Mouse (Mus musculus) retina, adult 2 months (tissue): ENCODE measurements around the gene Nr6a1.
A peak's percentile ranks its signal among the peaks of the same experiment; 100 is the strongest.

Experiments used
- DNase-seq: peaks from one replicate; pipeline ENCODE4 v3.0.0-alpha.2; 2012; ENCODE audit warnings: low read depth, low spot score

The Nr6a1 gene

GRCm38 (mm10) chr2:38783364-38783763 is 144.1 kb downstream of the Nr6a1 start:
- no peak for DNase-seq

- no peak for DNase-seq
Measured at GRCm38 (mm10) chr2:38782731-38783130, 144.8 kb downstream of the Nr6a1 start.

GRCm38 (mm10) chr2:38781945-38782720 is 145.4 kb downstream of the Nr6a1 start:
- DNase-seq = no peak

GRCm38 (mm10) chr2:38779939-38780338 is 147.5 kb downstream of the Nr6a1 start:
- DNase-seq = no peak

GRCm38 (mm10) chr2:38777326-38777725 is 150.2 kb downstream of the Nr6a1 start:
- DNase-seq = no peak

GRCm38 (mm10) chr2:38774936-38775335 is 152.6 kb downstream of the Nr6a1 start:
- no peak for DNase-seq

- no peak for DNase-seq
Measured at GRCm38 (mm10) chr2:38771478-38771797, 156.1 kb downstream of the Nr6a1 start.

GRCm38 (mm10) chr2:38770772-38771477 is 156.6 kb downstream of the Nr6a1 start:
- DNase-seq = no peak

GRCm38 (mm10) chr2:38767177-38767931 is 160.1 kb downstream of the Nr6a1 start:
- no peak for DNase-seq

- DNase-seq = no peak
Measured at GRCm38 (mm10) chr2:38739847-38740246, 187.6 kb downstream of the Nr6a1 start.

GRCm38 (mm10) chr2:38739410-38739809 is 188.1 kb downstream of the Nr6a1 start:
- DNase-seq = peak; percentile 36

GRCm38 (mm10) chr2:38738601-38739301 is 188.7 kb downstream of the Nr6a1 start:
- DNase-seq = no peak

GRCm38 (mm10) chr2:38735740-38736139 is 191.7 kb downstream of the Nr6a1 start:
- DNase-seq = no peak

- no peak for DNase-seq
Measured at GRCm38 (mm10) chr2:38734721-38735120, 192.8 kb downstream of the Nr6a1 start.

GRCm38 (mm10) chr2:38730331-38730827 is 197.1 kb downstream of the Nr6a1 start:
- no peak for DNase-seq

GRCm38 (mm10) chr2:38725427-38725826 is 202.1 kb downstream of the Nr6a1 start:
- DNase-seq = no peak

- DNase-seq = no peak
Measured at GRCm38 (mm10) chr2:38723378-38723777, 204.1 kb downstream of the Nr6a1 start.

GRCm38 (mm10) chr2:38722076-38722475 is 205.4 kb downstream of the Nr6a1 start:
- no peak for DNase-seq

GRCm38 (mm10) chr2:38720661-38721060 is 206.8 kb downstream of the Nr6a1 start:
- no peak for DNase-seq

- no peak for DNase-seq
Measured at GRCm38 (mm10) chr2:38719354-38719753, 208.1 kb downstream of the Nr6a1 start.

GRCm38 (mm10) chr2:38718676-38719075 is 208.8 kb downstream of the Nr6a1 start:
- no peak for DNase-seq

GRCm38 (mm10) chr2:38717436-38717835 is 210.1 kb downstream of the Nr6a1 start:
- DNase-seq = no peak
